10 mouse cellular contexts compared by ENCODE assay signal in genomic region chr14:122478574-122479011, GRCm38 (mm10). TPM values are rescaled to one million over a fixed set of nuclear protein-coding genes. Genes with fewer than 3 reads are reported as not detected.
DNase-seq lines count a peak whose midpoint lies in the region; ATAC-seq lines count a peak whose summit lies in the region.
"Had no signal": no experiment of that assay in that cellular context is flagged by ENCODE, and none has a peak within 500 bp of the region (broad histone marks: within the 10 kb centered on the region; RNA-seq: fewer than 3 reads in every experiment).

No protein-coding gene starts in this region.

- DNase-seq in cerebellum, adult 18-20 months = peak; percentile 47 to 66
- peak; percentile 63 for DNase-seq in cerebellum, adult 9-10 months
- no peak for DNase-seq in c-Kit-positive CD71-positive TER-119-positive erythroid progenitor cells, embryonic 14.5 days (ENCODE audit: low spot score)
- no peak for DNase-seq in spleen, postnatal 10 days (ENCODE audit: low spot score in 2 of 2)
- no peak for DNase-seq in adrenal gland, adult 18-20 months (ENCODE audit: low spot score in 2 of 2)
- DNase-seq: lung, adult 18-20 months had no signal

- H3K9ac ChIP-seq in forebrain, embryonic 16.5 days (replicated peaks; ENCODE audit: low read depth, low read length) = peak overlapping the region; percentile 59
- H3K9ac ChIP-seq in midbrain, embryonic 13.5 days (replicated peaks) = peak overlapping the region; percentile 94

- no peaks in the 10 kb centered on the region for H3K9me3 ChIP-seq in forebrain, embryonic 16.5 days (ENCODE audit: control insufficient read depth, low read length)
- no peaks in the 10 kb centered on the region for H3K9me3 ChIP-seq in midbrain, embryonic 13.5 days

- peaks cover 40% of the 10 kb centered on the region for H3K4me1 ChIP-seq in forebrain, embryonic 16.5 days (replicated peaks; ENCODE audit: control insufficient read depth, insufficient read depth, low read length)
- H3K4me1 ChIP-seq in midbrain, embryonic 13.5 days (replicated peaks) = peaks cover 47% of the 10 kb centered on the region

- peak overlapping the region; percentile 11 for H3K27ac ChIP-seq in forebrain, embryonic 16.5 days (ENCODE audit: low read length)
- H3K27ac ChIP-seq in midbrain, embryonic 13.5 days = peak overlapping the region; percentile 98

- ATAC-seq in cerebellum, adult (ENCODE audit: insufficient number of reproducible peaks, low FRiP score, low TSS enrichment) = no peak
- ATAC-seq in forebrain, embryonic 16.5 days = no peak
- no peak for ATAC-seq in midbrain, embryonic 13.5 days

- H3K4me2 ChIP-seq in forebrain, embryonic 16.5 days (ENCODE audit: low read length) = peak overlapping the region; percentile 74
- H3K4me2 ChIP-seq in midbrain, embryonic 13.5 days (replicated peaks) = peak overlapping the region; percentile 61

- WGBS in forebrain, embryonic 16.5 days = under 1% methylated on average over 22 of the region's 22 CpGs
- WGBS in midbrain, embryonic 13.5 days = under 1% methylated on average over 22 of the region's 22 CpGs

- peak overlapping the region; percentile 56 for H3K4me3 ChIP-seq in forebrain, embryonic 16.5 days (replicated peaks; ENCODE audit: low read length)
- H3K4me3 ChIP-seq in midbrain, embryonic 13.5 days (replicated peaks) = peak overlapping the region; percentile 69

- no peaks in the 10 kb centered on the region for H3K36me3 ChIP-seq in forebrain, embryonic 16.5 days (ENCODE audit: control insufficient read depth, insufficient read depth)
- peaks cover 6% of the 10 kb centered on the region; the same call in 1 of the 2 replicates for H3K36me3 ChIP-seq in midbrain, embryonic 13.5 days

- H3K27me3 ChIP-seq in forebrain, embryonic 16.5 days (replicated peaks; ENCODE audit: control insufficient read depth, insufficient read depth, low read length) = peaks cover 23% of the 10 kb centered on the region
- peaks cover 58% of the 10 kb centered on the region for H3K27me3 ChIP-seq in midbrain, embryonic 13.5 days

RNA-seq across cellular contexts. Expression of gene Zic2, which starts 3.4 kb away (rescaled TPM):
- polyA plus RNA-seq in forebrain, embryonic 16.5 days (2015; fragmentation: Nextera tagmentation; extraction: Ambion mirVana) = 4.4 and 5.6 TPM in 2 replicates
- polyA plus RNA-seq in midbrain, embryonic 13.5 days (2015; fragmentation: Nextera tagmentation; extraction: Ambion mirVana) = 10.3 and 10.7 TPM in 2 replicates
- not detected for total RNA-seq in adrenal gland, adult 18-20 months (2021)
- total RNA-seq: hematopoietic stem cell, adult 5-6 weeks had no signal

RNA-seq across cellular contexts. Expression of gene Gm10837, which starts 11.8 kb away (rescaled TPM):
- 0.16 and 0.41 TPM in 2 replicates for polyA plus RNA-seq in forebrain, embryonic 16.5 days (2015; fragmentation: Nextera tagmentation; extraction: Ambion mirVana)
- 0.43 and 0.73 TPM in 2 replicates for polyA plus RNA-seq in midbrain, embryonic 13.5 days (2015; fragmentation: Nextera tagmentation; extraction: Ambion mirVana)
- not detected for total RNA-seq in adrenal gland, adult 18-20 months (2021)
- total RNA-seq: hematopoietic stem cell, adult 5-6 weeks had no signal

RNA-seq across cellular contexts. Expression of gene Zic5, which starts 13.1 kb away (rescaled TPM):
- 5.5 and 8.7 TPM in 2 replicates for polyA plus RNA-seq in forebrain, embryonic 16.5 days (2015; fragmentation: Nextera tagmentation; extraction: Ambion mirVana)
- 15.5 and 16.7 TPM in 2 replicates for polyA plus RNA-seq in midbrain, embryonic 13.5 days (2015; fragmentation: Nextera tagmentation; extraction: Ambion mirVana)
- not detected for total RNA-seq in adrenal gland, adult 18-20 months (2021)
- total RNA-seq: hematopoietic stem cell, adult 5-6 weeks had no signal

RNA-seq across cellular contexts. Expression of gene Gm5089, which starts 27.7 kb away (rescaled TPM):
- polyA plus RNA-seq in forebrain, embryonic 16.5 days (2015; fragmentation: Nextera tagmentation; extraction: Ambion mirVana) = 0.40 and 0.47 TPM in 2 replicates
- polyA plus RNA-seq in midbrain, embryonic 13.5 days (2015; fragmentation: Nextera tagmentation; extraction: Ambion mirVana) = 1.1 and 2.3 TPM in 2 replicates
- not detected for total RNA-seq in adrenal gland, adult 18-20 months (2021)
- total RNA-seq: hematopoietic stem cell, adult 5-6 weeks had no signal

RNA-seq across cellular contexts. Expression of gene Pcca, which starts 55.5 kb away (rescaled TPM):
- polyA plus RNA-seq in forebrain, embryonic 16.5 days (2015; fragmentation: Nextera tagmentation; extraction: Ambion mirVana) = 22.8 and 25.3 TPM in 2 replicates
- polyA plus RNA-seq in midbrain, embryonic 13.5 days (2015; fragmentation: Nextera tagmentation; extraction: Ambion mirVana) = 24.2 and 27.4 TPM in 2 replicates
- total RNA-seq in adrenal gland, adult 18-20 months (2021) = 100 to 1,000 TPM; 157 to 179 TPM

Comparison
In these comparisons a context has a peak if more than half of its experiments do, and no peak if none do; other contexts are left out.
1. DNase-seq: peak in cerebellum, adult 18-20 months (2 of 2) and cerebellum, adult 9-10 months (single experiment); none in c-Kit-positive CD71-positive TER-119-positive erythroid progenitor cells, embryonic 14.5 days (single experiment), spleen, postnatal 10 days (0 of 2) and adrenal gland, adult 18-20 months (0 of 2).